Mouse (Mus musculus) limb, embryonic 13.5 days (tissue): Measurements from ENCODE around the gene Zfp949. TPM values are rescaled to one million over a fixed set of nuclear protein-coding genes. Genes with fewer than 3 reads are reported as not detected.
A peak's percentile ranks its signal among the peaks of the same experiment; 100 is the strongest.
"Not testable (repeated sequence)": the region's sequence is repeated elsewhere in the genome, so short reads cannot be mapped to it uniquely, and the experiment has no call there.

ENCODE experiments used
- ATAC-seq: fragments of 200-750 bp; cut with Nextera tagmentation; 2 replicates; pipeline ENCODE4 v1.8.0; 2017; ENCODE audit warnings: low read depth, moderate number of reproducible peaks, moderate TSS enrichment; ENCODE audit not compliant: low FRiP score
- H3K27ac ChIP-seq: fragments of 300-500 bp; sonication (generic); 2 replicates; pipeline ENCODE4 v1.5.1; 2015; ENCODE audit warnings: inconsistent platforms, mild to moderate bottlenecking, moderate library complexity
- H3K27me3 ChIP-seq: fragments of 300-500 bp; sonication (generic); 2 replicates; pipeline ENCODE4 v1.6.1; 2015; ENCODE audit warnings: mild to moderate bottlenecking, inconsistent platforms
- H3K36me3 ChIP-seq: fragments of 300-500 bp; sonication (generic); 2 replicates; pipeline ENCODE4 v1.6.1; 2015; ENCODE audit warnings: inconsistent platforms, mild to moderate bottlenecking, moderate library complexity
- H3K4me1 ChIP-seq: fragments of 300-500 bp; sonication (generic); 2 replicates; pipeline ENCODE4 v1.6.1; 2015; ENCODE audit warnings: inconsistent platforms
- H3K4me2 ChIP-seq: fragments of 300-500 bp; sonication (generic); replicated peaks from 2 replicates; pipeline ENCODE4 v1.6.1; 2015; ENCODE audit warnings: inconsistent platforms, mild to moderate bottlenecking, moderate library complexity
- H3K4me3 ChIP-seq: fragments of 300-500 bp; sonication (generic); 2 replicates; pipeline ENCODE4 v1.5.1; 2015; ENCODE audit warnings: moderate library complexity, mild to moderate bottlenecking, inconsistent platforms
- H3K9ac ChIP-seq: fragments of 300-500 bp; sonication (generic); 2 replicates; pipeline ENCODE4 v1.6.1; 2015; ENCODE audit warnings: mild to moderate bottlenecking, inconsistent platforms
- H3K9me3 ChIP-seq: fragments of 300-500 bp; sonication (generic); 2 replicates; pipeline ENCODE4 v1.6.1; 2016; ENCODE audit warnings: inconsistent platforms
- WGBS: fragments of 180-500 bp; shearing (Covaris S2); methylation state at CpG from one replicate; pipeline ENCODE4 v1.1.7; 2015; 5-methylcytosine and 5-hydroxymethylcytosine counted together
- polyA plus RNA-seq: library from polyadenylated mRNA; unstranded; fragments of >200 nt; fragmentation: Nextera tagmentation; extraction: Ambion mirVana; gene quantifications from 2 replicates; pipeline ENCODE4 v1.2.1, GENCODE M21; 2015

The Zfp949 gene
- polyA plus RNA-seq, 1 experiment from 2014 or later = 15.5 TPM

DNA sequence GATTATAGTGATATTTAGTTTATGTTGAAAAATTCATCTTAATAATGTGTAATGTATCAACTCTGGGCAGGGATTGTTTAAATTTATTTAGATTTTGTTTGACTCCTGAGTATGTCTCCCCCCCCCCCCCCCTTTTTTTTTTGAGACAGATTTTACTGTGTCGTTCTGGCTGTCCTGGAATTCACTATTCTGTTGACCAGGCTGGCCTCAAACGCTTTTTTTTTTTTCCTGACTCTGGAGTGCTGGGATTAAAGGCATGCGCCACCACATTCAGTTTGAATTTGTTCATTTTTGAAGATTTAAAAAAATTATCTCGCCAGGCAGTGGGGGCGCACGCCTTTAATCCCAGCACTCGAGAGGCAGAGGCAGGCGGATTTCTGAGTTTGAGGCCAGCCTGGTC lies 1.2 kb upstream of the Zfp949 start:
- 69% methylated on average over 8 of the region's 8 CpGs for WGBS
- ATAC-seq = no peak

DNA sequence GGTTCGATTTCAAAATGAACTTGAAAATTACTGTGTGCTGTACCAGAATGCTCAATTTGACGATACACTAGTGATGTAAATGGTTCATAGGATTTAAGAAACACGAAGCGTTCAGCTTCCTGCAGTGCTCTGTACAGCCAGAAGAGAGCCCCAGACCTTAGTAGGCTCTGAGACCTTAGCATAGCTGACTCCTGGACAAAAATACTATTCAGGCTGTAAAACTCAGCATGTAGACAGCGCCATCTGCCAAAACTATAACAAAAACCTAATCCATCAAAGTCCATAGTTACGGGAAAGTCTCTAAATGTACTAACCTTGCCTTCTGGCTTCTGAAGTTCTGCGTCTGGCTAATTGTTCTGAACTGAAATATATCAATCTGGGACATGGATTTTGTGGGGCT lies 550 bp upstream of the Zfp949 start:
- Histone ChIP-seq H3K36me3 (peaks cover 5% of the 10 kb centered on the region), H3K4me1 (peaks cover 24% of the 10 kb centered on the region), H3K4me3 (peak overlapping the region; percentile 80), H3K4me2 (peak overlapping the region; percentile 68), H3K27ac (peak overlapping the region; percentile 55; the same call in 1 of the 2 replicates), H3K9ac (no peak overlapping the region), H3K9me3 (no peaks in the 10 kb centered on the region), H3K27me3 (no peaks in the 10 kb centered on the region)
- WGBS = 26% methylated on average over 7 of the region's 7 CpGs
- peak; percentile 33; the same call in 1 of the 2 replicates for ATAC-seq

More for the DNA sequence above, 1.2 kb upstream of the Zfp949 start:
- no peak overlapping the region for H3K4me3 ChIP-seq
- peaks cover 24% of the 10 kb centered on the region for H3K4me1 ChIP-seq
- H3K9me3 ChIP-seq = no peaks in the 10 kb centered on the region
- H3K4me2 ChIP-seq = no peak overlapping the region
- H3K36me3 ChIP-seq = no peaks in the 10 kb centered on the region
- H3K27me3 ChIP-seq = no peaks in the 10 kb centered on the region
- no peak overlapping the region for H3K9ac ChIP-seq
- no peak overlapping the region for H3K27ac ChIP-seq

DNA sequence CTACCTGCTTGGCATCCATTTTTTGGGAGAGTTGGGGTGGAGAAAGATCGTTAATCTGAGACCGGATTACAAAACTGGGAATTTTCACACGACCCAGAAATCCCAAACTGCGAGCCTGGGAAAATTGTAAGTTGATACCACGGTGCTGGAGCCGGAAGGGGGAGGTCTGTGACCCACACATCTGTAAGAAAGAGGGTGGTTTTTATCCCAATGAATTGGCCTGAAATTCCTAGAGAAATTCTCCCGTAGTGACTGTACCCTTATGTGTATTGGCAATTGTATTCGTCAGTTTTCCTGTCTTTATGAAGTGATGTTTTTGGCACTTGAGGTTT lies 760 bp downstream of the Zfp949 start:
- Histone ChIP-seq H3K27ac (peak overlapping the region; percentile 87), H3K9me3 (no peaks in the 10 kb centered on the region)
- no peak for ATAC-seq

DNA sequence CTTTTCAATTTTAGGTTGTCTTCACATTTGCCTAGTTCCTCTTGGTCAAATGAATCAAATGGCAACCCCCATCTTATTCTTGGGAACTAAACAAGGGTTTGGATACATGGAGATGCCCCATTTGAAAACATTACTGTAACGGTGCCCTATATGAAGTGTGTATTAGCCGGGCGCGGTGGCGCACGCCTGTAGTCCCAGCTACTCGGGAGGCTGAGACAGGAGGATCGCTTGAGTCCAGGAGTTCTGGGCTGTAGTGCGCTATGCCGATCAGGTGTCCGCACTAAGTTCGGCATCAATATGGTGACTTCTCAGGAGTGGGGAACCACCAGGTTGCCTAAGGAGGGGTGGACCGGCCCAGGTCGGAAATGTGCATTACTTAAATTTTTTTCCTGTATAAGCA lies 5.3 kb downstream of the Zfp949 start:
- H3K36me3 ChIP-seq = peaks cover 40% of the 10 kb centered on the region
- H3K4me1 ChIP-seq = peaks cover 24% of the 10 kb centered on the region
- H3K4me2 ChIP-seq = no peak overlapping the region
- WGBS = 98% methylated on average over 14 of the region's 14 CpGs
- no peak overlapping the region for H3K27ac ChIP-seq
- no peaks in the 10 kb centered on the region for H3K9me3 ChIP-seq
- H3K27me3 ChIP-seq = no peaks in the 10 kb centered on the region
- ATAC-seq = no peak
- no peak overlapping the region for H3K9ac ChIP-seq
- H3K4me3 ChIP-seq = no peak overlapping the region

More for the DNA sequence above, 760 bp downstream of the Zfp949 start:
- Histone ChIP-seq H3K27me3 (no peaks in the 10 kb centered on the region), H3K9ac (peak overlapping the region; percentile 82), H3K4me3 (peak overlapping the region; percentile 80), H3K4me2 (peak overlapping the region; percentile 68), H3K36me3 (peaks cover 15% of the 10 kb centered on the region), H3K4me1 (peaks cover 24% of the 10 kb centered on the region)
- 2% methylated on average over 8 of the region's 8 CpGs for WGBS

DNA sequence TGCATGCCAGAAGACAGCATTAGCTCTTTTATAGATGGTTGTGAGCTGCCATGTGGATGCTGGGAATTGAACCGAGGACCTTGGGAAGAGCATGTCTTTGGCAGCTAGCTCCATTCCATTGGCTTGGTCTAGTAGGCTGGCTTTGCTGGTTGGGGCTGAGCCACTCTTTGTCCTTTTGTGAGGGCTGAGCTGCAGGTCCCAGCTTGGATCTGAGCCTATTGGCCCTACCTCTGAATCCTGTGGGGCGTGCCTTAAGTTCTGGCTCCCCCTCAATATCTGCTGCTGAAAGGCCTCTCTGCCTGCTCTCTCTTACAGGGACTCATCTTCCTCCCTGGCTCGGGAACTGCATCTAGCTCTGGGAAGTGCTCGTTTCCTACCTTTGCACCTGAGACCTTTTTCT lies 10.3 kb downstream of the Zfp949 start:
- no peaks in the 10 kb centered on the region for H3K27me3 ChIP-seq
- no peak for ATAC-seq
- H3K4me1 ChIP-seq = no peaks in the 10 kb centered on the region
- 0 out of 2 replicates have a peak, but pooled peaks cover 8% of the 10 kb centered on the region for H3K9me3 ChIP-seq
- no peak overlapping the region for H3K4me2 ChIP-seq
- WGBS = 94% methylated on average over 4 of the region's 4 CpGs
- no peak overlapping the region for H3K9ac ChIP-seq
- H3K27ac ChIP-seq = no peak overlapping the region
- H3K4me3 ChIP-seq = no peak overlapping the region
- peaks cover 71% of the 10 kb centered on the region for H3K36me3 ChIP-seq

DNA sequence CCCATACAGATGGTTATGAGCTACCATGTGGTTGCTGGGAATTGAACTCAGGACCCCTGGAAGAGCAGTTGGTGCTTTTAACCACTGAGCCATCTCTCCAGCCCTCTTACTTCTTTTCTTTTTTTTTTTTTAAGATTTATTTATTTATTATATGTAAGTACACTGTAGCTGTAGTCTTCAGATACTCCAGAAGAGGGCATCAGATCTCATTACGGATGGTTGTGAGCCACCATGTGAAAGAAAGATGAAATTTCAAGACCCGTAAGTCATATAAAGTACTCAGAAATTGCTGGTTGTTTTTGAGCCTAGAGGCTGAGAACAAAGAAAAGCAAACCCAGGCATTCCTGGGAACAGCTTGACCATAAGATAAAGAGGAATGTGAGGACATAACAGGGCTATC lies 13.7 kb downstream of the Zfp949 start:
- not testable (repeated sequence) for H3K9me3 ChIP-seq, H3K27ac ChIP-seq, H3K27me3 ChIP-seq, ATAC-seq, H3K9ac ChIP-seq, H3K4me1 ChIP-seq, H3K4me2 ChIP-seq, H3K4me3 ChIP-seq
- 96% methylated on average over 2 of the region's 2 CpGs for WGBS
- H3K36me3 ChIP-seq = peaks cover 77% of the 10 kb centered on the region

DNA sequence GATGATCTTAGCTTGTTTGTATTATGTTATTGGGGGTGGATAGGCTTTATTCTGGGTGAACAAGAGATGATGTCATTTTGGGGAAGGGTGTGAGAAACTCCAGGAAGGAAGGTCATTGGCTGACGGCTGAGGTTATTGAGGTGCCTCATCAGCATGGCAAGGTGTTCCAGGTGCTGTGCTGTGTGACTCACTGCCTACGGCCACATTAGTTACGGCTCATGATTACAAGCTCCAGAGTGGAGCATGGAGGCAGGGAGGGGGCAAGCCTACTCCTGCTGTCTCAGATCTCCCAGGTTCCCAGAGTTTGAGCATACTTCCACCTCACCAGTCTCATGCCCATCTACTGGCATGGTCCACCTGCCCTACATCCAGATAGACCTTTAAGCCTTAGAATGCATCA lies 22.7 kb downstream of the Zfp949 start:
- H3K27me3 ChIP-seq, H3K4me2 ChIP-seq, H3K4me1 ChIP-seq, H3K9ac ChIP-seq, H3K4me3 ChIP-seq, H3K27ac ChIP-seq, ATAC-seq: not testable (repeated sequence)
- Histone ChIP-seq H3K9me3 (peaks cover 28% of the 10 kb centered on the region), H3K36me3 (peaks cover 47% of the 10 kb centered on the region)
- 91% methylated on average over 3 of the region's 3 CpGs for WGBS

DNA sequence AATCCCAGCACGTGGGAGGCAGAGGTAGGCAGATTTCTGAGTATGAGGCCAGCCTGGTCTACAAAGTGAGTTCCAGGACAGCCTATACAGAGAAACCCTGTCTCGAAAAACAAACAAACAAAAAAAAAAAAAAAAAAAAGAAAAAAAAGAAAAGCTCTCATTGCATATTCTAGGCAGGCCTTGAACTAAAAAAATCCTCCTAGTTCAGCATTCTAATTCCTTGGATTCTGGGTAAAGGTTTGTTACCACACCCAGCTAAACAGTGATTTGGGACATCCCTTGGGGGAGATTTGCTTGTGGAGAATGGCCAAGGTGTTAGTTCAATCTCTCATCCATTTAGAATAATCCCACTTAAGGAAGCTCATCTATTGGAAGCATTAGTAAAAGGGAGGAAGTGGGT lies 32.8 kb downstream of the Zfp949 start, which contains the start of gene Trim43a:
TSS of gene Trim43a (plus strand) at position 301 of the 400 bp plus-strand sequence.
- H3K9me3 ChIP-seq, H3K27ac ChIP-seq, H3K9ac ChIP-seq, H3K4me2 ChIP-seq, H3K4me1 ChIP-seq, H3K27me3 ChIP-seq, H3K36me3 ChIP-seq, H3K4me3 ChIP-seq, ATAC-seq: not testable (repeated sequence)
- WGBS = 81% methylated on average over 2 of the region's 2 CpGs

DNA sequence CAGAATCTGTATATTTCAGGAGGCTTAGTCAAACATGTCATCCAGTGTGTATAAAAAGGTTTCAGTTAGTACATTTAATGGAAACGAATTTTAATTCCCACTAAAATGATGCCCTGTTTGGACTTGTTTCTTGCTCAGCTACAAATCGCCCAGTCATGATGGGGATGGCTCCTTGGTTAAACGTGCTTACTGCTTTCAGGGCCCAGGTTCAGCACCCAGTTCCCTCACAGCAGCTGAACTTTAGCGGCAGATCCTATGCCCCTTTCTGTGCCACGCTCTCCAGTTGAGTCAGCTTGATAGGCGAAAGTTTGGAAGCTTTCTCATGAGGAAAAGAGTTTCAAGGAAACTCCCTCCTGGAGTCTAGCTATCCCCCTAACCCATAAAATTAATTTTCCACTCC lies 45.9 kb downstream of the Zfp949 start:
- H3K4me3 ChIP-seq, ATAC-seq, H3K9me3 ChIP-seq, H3K27ac ChIP-seq, H3K4me2 ChIP-seq, H3K9ac ChIP-seq, H3K4me1 ChIP-seq, H3K36me3 ChIP-seq, H3K27me3 ChIP-seq: not testable (repeated sequence)
- WGBS = 67% methylated on average over 6 of the region's 6 CpGs

DNA sequence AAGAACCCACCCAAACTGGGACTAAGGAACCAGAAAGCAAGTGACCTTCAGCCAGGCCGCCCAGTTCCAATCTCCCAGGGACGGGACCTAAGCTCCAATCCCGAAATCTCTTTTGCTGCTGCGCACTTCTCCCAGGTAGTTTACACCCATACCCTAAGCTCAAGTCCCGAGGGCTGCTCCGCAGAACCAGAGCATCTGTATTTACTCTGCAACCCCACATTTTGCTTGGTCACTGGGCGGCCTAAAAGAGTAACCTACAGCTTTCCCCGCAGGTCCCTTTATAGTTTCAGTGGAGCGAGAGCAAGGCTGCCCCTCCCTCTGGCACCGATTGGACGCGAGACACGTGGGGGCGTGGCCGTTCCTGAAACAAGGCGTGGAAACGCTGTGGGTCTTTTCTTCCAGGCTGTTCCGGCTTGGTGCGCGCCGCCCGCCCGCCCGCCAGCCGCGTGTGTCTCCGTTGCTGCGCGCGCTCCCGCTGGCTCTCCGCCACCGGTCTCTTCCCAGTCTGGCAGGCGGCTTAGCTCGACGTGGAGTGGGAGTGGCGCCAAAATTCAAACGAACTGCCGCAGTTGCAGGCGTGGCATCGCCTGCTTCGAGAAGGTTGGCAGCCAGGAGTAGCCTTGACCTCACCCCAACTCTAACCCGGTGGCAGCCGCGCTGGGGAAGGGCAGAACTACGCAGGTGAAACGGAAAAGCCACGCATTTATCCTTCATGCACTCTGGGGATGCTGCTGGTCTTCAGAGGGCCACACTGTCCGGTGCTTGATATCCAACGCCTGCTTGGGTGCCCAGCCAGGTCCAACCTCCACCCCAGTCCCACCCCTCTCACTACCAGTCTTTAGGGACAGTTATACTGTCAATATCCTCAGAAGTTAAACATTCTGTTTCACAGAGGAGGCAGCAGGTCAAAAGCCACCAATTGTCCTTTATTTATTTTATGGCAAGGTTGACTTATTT lies 51.7 kb downstream of the Zfp949 start:
- H3K4me1 ChIP-seq, H3K27ac ChIP-seq, H3K27me3 ChIP-seq, H3K36me3 ChIP-seq, H3K9me3 ChIP-seq: not testable (repeated sequence)
- peak overlapping the region; percentile 41 for H3K4me3 ChIP-seq
- peak overlapping the region; percentile 55; the same call in 1 of the 2 replicates for H3K9ac ChIP-seq
- peak; percentile 99 for ATAC-seq
- WGBS = 1% methylated on average over 47 of the region's 50 CpGs
- H3K4me2 ChIP-seq = peak overlapping the region; percentile 63
